ENCODE assay signal across 22 mouse cellular contexts in the genomic region with DNA sequence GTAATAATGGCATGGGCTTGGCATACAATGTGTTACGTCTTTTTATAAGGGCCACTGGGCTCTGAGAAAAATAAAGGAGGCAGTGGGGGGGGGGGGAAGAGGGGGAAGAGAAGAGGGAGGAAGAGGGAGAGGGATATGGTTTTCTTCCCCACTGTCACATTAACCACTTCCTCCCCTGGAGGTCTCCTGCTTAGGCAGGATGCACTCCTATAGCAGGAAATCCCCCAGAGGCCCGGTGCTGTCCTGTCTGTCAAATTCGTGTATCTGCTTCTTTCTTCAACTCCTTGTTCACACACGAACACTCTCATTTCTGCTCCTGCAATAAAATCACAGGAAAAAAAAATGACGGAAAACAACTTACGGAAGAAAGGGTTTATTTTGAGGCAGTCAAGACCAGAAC.
"Had no signal": no experiment of that assay in that cellular context is flagged by ENCODE, and none has a peak within 500 bp of the region (broad histone marks: within the 10 kb centered on the region; RNA-seq: fewer than 3 reads in every experiment).

No protein-coding gene starts in this region.

- H3K4me2 ChIP-seq: intestine, embryonic 15.5 days; kidney, embryonic 15.5 days; limb, embryonic 12.5 days; limb, embryonic 15.5 days; liver, embryonic 11.5 days; lung, embryonic 14.5 days; neural tube, embryonic 13.5 days; stomach, embryonic 15.5 days had no signal

- DNase-seq: kidney, adult 11 months; kidney, adult 8-10 months; kidney, postnatal 10 days; kidney, postnatal 36 days; left cerebral cortex, postnatal 4 days; liver, postnatal 0 days; lung, embryonic 14.5 days; right cerebral cortex, postnatal 25 days; spleen, adult 18-20 months had no signal

- H3K4me1 ChIP-seq: intestine, embryonic 15.5 days; kidney, embryonic 15.5 days; limb, embryonic 12.5 days; limb, embryonic 15.5 days; megakaryocyte, embryonic 14.5 days; midbrain, embryonic 10.5 days; neural tube, embryonic 13.5 days; stomach, embryonic 15.5 days had no signal

- H3K27me3 ChIP-seq: intestine, embryonic 15.5 days; kidney, embryonic 15.5 days; limb, embryonic 12.5 days; limb, embryonic 15.5 days; megakaryocyte, embryonic 14.5 days; neural tube, embryonic 13.5 days; stomach, embryonic 15.5 days had no signal

- H3K9ac ChIP-seq: intestine, embryonic 15.5 days; kidney, embryonic 15.5 days; limb, embryonic 12.5 days; limb, embryonic 15.5 days; liver, embryonic 14.5 days; liver, postnatal 0 days; lung, embryonic 14.5 days; neural tube, embryonic 13.5 days; stomach, embryonic 15.5 days had no signal

- ATAC-seq: intestine, embryonic 15.5 days; liver, postnatal 0 days; lung, postnatal 0 days had no signal

- H3K27ac ChIP-seq: intestine, embryonic 15.5 days; kidney, embryonic 15.5 days; limb, embryonic 12.5 days; limb, embryonic 15.5 days; liver, embryonic 14.5 days; macrophage; midbrain, embryonic 10.5 days; neural tube, embryonic 13.5 days; stomach, embryonic 15.5 days had no signal

- H3K9me3 ChIP-seq: intestine, embryonic 15.5 days; kidney, embryonic 15.5 days; limb, embryonic 12.5 days; limb, embryonic 15.5 days; midbrain, embryonic 10.5 days; neural tube, embryonic 13.5 days; stomach, embryonic 15.5 days had no signal

- H3K36me3 ChIP-seq: intestine, embryonic 15.5 days; kidney, embryonic 15.5 days; limb, embryonic 12.5 days; limb, embryonic 15.5 days; midbrain, embryonic 10.5 days; neural tube, embryonic 13.5 days; stomach, embryonic 15.5 days had no signal

- H3K4me3 ChIP-seq: intestine, embryonic 15.5 days; kidney, embryonic 15.5 days; limb, embryonic 12.5 days; limb, embryonic 15.5 days; megakaryocyte, embryonic 14.5 days; midbrain, embryonic 10.5 days; myocyte; neural tube, embryonic 13.5 days; stomach, embryonic 15.5 days had no signal
